Mouse (Mus musculus): ENCODE data around the gene Hspd1.
A peak's percentile ranks its signal among the peaks of the same experiment; 100 is the strongest.
"Not testable (repeated sequence)": the region's sequence is repeated elsewhere in the genome, so short reads cannot be mapped to it uniquely, and the experiment has no call there.

The Hspd1 gene

GRCm38 (mm10) chr1:55086868-55087400 lies 1.1 kb downstream of the Hspd1 start:
- DNase-seq, result peak; percentile 27

DNA sequence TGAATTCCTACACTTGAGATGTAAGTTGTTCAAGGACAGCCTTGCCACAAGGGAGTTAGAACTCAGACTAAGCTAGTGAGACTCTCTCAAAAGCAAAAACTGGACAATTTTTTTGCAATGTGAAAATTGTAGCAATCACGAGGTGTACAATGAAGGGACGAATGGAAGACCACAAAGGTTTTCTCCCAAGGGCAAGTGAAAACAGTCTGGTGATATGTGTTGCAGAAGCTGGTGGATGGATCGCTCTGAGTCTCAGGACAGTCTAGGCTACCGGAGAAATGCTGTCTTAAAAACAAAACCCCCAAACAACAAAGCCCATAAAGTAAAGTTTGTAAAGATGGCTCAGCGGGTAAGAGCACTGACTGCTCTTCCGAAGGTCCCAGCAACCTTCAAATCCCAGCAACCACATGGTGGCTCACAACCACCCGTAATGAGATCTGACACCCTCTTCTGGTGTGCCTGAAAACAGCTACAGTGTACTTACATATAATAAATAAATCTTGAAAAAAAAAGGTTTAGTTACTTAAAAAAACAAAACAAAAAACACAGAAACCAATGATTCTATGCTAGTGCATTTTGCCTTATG lies 2.2 kb downstream of the Hspd1 start:
- no peak for DNase-seq

GRCm38 (mm10) chr1:55082106-55082505 lies 5.9 kb downstream of the Hspd1 start:
- no peak for DNase-seq

- DNase-seq, result no peak
Measured at GRCm38 (mm10) chr1:55079677-55080076, 8.4 kb downstream of the Hspd1 start.

DNA sequence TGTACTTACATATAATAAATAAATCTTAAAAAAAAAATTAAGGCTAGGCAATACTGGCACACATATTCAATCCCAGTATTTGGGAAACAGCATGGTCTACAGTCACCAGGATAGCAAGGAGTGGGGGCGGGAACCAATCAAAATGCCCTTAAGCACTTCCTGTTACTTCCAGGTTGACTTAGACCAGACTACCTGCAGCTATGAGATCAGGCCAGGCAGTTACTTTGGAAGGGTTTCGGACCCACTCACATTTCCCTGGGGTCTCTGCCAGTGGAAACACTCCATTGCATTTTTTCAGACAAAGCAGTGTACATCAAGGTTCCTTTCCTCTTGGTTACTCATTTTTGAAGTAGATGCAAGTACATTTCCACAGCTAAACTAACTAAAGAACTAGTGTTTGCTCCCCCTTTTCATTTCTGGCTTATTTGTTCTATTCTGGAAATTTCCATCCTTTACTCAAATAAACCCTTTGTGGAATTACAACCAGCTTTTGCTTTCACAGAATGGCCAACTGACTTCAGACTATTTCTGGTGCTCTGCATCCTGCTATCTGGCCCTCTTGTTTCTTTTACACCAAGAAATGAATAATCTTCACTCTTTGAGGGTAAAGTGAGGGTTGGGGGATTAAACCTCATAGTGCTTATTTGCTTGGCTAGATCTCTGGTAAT lies 11.1 kb downstream of the Hspd1 start:
- DNase-seq, result no peak

GRCm38 (mm10) chr1:55076395-55076743 lies 11.7 kb downstream of the Hspd1 start:
- no peak for DNase-seq

- no peak for DNase-seq
Measured at GRCm38 (mm10) chr1:55075652-55076394, 12.2 kb downstream of the Hspd1 start.

- DNase-seq, result no peak
Measured at GRCm38 (mm10) chr1:55074757-55075156, 13.3 kb downstream of the Hspd1 start.

GRCm38 (mm10) chr1:55072328-55072727 lies 15.7 kb downstream of the Hspd1 start:
- not testable (repeated sequence) for DNase-seq

- DNase-seq, result no peak
Measured at GRCm38 (mm10) chr1:55061772-55062171, 26.3 kb downstream of the Hspd1 start.

DNA sequence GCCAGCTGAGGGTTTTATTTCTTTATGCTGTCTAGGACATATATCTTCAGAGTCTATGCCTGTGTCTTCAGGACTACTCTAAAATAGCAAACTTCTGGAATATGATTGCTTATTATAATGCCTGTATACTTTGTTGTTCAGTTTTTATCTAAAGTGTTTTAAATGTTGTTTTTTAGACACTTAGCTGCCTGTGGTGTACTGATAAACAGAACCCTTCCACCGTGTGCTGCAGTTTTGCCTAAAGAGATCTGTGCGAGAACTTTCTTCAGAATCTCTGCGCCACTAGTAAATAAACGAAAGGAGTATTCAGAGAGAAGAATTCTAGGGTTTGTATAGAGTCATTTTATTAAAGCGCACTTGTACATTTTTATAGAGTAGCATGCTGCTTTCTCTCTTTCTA lies 26.9 kb downstream of the Hspd1 start:
- DNase-seq, result no peak

DNA sequence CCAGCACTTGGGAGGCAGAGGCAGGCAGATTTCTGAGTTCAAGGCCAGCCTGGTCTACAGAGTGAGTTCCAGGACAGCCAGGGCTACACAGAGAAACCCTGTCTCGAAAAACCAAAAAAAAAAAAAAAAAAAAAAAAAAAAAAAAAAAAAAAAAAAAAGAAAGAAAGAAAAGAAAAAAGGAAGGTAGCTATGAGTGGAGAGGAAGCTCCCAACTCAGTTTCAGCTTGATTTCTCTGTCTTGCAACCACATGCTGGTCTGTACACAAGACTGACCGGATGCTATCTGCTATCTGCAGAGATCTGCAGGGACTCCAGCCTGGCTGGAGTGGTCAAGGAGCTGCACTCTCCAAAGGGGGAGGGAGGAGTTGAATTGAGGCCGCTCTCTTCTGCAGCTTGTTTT lies 29.7 kb downstream of the Hspd1 start:
- DNase-seq, result not testable (repeated sequence)

DNA sequence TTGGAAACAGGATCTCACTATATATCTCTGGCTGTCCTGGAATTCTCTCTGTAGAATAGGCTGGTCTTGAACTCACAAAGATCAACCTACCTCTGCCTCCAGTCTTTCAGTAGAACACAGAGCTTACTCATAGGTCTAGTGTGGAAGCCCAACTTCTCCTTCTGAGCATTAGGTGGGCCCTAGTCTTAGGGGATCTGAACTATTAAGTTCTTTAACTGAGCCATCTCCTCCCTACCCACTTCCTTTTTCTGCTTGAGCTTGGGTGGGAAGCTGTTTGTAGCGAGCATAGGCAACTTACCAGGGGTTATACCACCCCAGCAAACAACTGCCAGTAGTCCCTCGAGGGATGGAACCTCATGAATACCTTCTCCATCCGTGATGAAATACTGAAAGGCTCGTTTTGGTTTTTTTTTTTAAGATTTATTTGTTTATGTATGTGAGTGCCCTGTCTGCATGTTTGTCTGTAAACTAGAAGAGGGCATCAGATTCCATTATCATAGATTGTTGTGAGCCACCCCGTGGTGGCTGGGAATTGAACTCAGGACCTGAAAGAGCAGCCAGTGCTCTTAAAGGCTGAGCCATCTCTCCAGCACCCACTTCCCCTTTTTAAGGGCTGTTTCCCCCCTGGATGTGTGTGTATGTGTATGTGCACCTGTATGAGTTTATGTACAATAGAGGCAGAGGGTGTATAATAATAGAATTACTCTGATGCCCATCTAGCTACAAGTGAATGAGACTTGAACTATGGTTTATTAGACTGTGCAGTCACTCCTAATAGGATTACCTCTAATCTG lies 32.5 kb downstream of the Hspd1 start:
- no peak for DNase-seq

GRCm38 (mm10) chr1:55053596-55053995 lies 34.4 kb downstream of the Hspd1 start:
- DNase-seq, result no peak

GRCm38 (mm10) chr1:55053005-55053404 lies 35.0 kb downstream of the Hspd1 start:
- DNase-seq, result no peak

DNA sequence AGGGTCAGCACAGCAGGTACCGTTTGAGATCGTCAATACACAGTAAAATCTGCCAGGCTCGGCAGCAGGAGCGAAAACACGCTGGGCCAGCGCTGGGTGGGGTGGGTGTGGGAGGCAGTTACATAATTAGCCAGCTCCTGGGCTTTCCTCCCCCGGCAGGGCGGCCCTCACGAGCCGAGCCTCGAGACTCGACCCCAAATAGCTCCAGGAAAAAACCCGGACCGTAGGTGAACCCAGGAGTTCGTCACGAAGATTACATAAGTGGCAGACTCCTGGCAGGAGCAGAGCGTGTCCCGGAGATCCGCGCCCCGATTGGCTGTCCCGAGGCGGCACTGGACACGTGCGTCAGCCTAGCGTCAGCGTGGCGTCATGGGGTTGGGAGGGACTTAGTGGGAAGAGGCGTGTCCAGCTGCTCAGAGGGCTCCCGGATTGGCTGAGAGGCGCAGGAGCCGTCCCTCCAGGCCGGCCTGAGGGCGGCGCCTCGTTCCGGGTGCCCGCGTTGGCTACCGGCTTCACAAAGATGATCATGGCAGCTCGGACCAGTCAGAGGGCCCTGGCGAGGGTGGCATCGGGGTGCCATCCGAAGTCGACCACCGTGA lies 35.6 kb downstream of the Hspd1 start, which contains the start of gene Coq10b:
Coq10b (plus strand) TSS at position 416 of the 599 bp plus-strand sequence.
- DNase-seq, result peak; percentile 99

DNA sequence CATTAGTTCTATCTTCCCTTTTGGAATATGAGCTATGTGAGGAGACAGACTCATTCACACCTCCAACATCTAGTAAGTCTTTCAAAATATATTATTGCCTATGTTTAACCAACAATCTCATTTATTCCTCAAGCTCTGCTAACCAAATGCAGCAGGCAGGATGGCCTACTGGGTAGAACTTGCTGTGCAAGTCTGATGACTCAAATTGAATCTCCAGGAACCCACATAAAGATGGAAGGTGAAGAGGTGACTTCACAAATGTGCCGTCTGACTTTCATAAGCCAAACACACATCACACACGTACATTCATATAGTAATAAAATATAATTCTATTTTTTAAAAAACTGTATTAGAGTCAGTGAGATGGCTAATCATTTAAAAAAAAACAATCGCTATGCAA lies 36.4 kb downstream of the Hspd1 start:
- DNase-seq, result no peak

GRCm38 (mm10) chr1:55048841-55049587 lies 39.0 kb downstream of the Hspd1 start:
- DNase-seq, result no peak

GRCm38 (mm10) chr1:55043164-55043563 lies 44.9 kb downstream of the Hspd1 start:
- no peak for DNase-seq

GRCm38 (mm10) chr1:55042246-55042645 lies 45.8 kb downstream of the Hspd1 start:
- no peak for DNase-seq

GRCm38 (mm10) chr1:55041691-55042090 lies 46.4 kb downstream of the Hspd1 start:
- no peak for DNase-seq

GRCm38 (mm10) chr1:55039944-55040343 lies 48.1 kb downstream of the Hspd1 start:
- DNase-seq, result no peak
